Mouse (Mus musculus): ENCODE results near the gene Slx4ip. TPM values are rescaled to one million over a fixed set of nuclear protein-coding genes. Genes with fewer than 3 reads are reported as not detected.

The Slx4ip gene
- total RNA-seq, 2 experiments from 2014 or later: 8.1 to 8.2 TPM

DNA sequence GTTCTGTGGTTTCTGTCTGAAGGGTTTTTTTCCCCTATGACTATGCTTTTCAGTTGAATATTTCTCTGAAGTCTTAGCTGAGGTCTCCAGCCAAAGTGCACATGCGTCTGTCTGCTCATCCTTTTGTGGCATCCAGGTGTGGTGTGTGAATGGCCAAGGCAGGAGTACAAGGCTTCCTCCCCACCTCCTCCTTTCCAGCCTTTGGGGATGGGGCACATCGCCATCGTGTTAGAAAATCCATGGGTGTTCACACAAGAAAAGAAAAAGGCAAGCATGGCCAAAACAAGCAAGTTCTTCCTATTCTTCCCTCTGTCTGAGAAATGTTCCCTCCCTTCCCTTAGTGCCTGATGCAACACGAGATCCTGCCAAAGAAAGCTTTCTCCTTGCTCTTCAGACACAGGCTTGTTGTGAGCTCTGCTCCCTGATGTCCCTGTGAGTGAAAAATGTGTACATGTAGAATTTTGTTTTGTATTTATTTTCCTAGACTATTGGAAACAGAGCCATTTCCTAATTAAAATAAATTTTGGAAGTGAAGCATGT, 122.9 kb downstream of the Slx4ip start:
- intact Hi-C loops (cut with DNase I): no loop called here

DNA sequence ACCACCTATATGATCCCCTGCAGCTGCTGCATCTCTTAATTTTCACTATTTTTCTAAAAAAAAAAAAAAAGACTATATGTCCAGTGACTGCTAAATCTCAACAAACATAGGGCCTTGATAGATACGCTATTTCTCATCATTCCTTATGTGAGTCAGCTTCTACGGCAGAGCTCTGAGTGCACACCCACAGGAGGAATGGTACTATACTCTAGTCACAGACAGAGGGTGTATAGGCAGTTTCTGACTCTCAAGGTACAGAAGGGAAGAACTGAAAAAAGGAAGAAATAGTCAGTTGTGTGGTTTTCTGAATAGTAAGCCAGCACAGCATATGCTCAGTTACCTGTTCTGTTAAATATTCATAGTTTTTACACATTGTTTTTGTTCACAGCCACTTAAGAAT, 123.4 kb downstream of the Slx4ip start:
- DNase-seq (ENCODE audit: low spot score in 2 of 2): no peak
- intact Hi-C loops (cut with DNase I): no loop called here

More for the DNA sequence above, 122.9 kb downstream of the Slx4ip start:
- no peak for DNase-seq (ENCODE audit: low spot score in 2 of 2)

GRCm38 (mm10) chr2:137044122-137044521, 153.1 kb downstream of the Slx4ip start:
- intact Hi-C loops (cut with DNase I): no loop called here
- DNase-seq (ENCODE audit: low spot score in 2 of 2): no peak

DNA sequence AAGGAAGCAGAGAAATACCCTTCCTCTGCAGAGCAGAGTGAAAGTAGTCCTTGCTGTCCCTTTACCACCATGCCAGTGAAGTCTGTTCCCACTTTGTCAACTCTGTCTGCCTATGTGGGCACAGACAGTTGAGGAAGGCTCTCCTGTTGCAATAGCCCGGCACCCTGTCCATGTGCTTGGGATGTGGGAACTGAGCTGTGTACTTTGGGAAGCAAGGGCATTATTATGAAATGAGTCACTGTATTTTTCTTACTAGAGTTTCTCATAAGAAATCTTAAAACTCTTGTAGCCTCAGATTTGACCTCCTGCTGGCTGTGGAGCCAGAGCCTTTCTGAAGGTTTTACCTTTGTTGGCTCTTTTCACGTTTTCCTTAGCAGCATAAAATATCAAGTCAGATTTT, 158.3 kb downstream of the Slx4ip start:
- DNase-seq (ENCODE audit: low spot score in 2 of 2): no peak
- intact Hi-C loops (cut with DNase I): no loop called here

DNA sequence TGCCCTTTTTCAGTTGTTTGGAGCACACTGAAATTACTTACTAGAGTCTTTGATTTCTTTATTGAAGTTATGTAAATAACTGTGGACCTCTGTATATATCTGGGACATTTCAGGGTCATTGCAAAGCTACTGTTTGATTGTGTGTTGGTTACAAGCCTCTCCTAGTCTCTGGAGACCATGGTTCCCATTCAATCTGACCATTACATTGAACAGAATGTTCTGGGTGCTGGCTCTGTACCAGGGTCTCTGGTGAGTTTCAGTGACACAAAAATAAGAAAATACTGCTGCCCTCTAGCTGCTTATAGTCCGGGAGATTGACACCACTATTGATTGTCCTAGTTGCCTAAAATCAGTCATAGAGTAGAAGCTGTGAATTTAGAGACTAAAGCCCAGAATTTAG, 158.9 kb downstream of the Slx4ip start:
- no peak for DNase-seq (ENCODE audit: low spot score in 2 of 2)
- intact Hi-C loops (cut with DNase I): no loop called here

DNA sequence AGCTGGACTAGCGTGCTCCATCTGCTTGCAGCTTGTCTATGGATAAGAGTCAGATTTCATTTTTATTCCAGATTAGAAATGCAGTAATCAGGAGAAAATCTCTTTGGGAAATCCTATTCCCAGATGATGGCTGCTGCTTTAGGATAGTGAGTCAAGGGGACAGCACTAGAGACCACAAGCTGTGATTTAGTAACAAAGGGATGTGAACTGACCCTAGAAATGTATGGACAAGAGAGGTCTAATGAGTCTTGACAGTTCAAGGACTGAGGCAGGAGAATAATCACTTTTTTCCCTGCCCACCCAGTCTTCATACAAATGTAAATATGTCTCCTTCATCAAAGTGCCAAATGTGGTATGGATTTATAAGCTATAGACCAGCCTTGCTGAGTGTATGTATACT, 172.8 kb downstream of the Slx4ip start:
- DNase-seq (ENCODE audit: low spot score in 2 of 2): no peak
- intact Hi-C loops (cut with DNase I): no loop called here

GRCm38 (mm10) chr2:137064513-137064912, 173.5 kb downstream of the Slx4ip start:
- DNase-seq (ENCODE audit: low spot score in 2 of 2): no peak
- intact Hi-C loops (cut with DNase I): no loop called here

- DNase-seq (ENCODE audit: low spot score in 2 of 2): no peak
- intact Hi-C loops (cut with DNase I): no loop called here
Measured at GRCm38 (mm10) chr2:137067479-137068110, 176.6 kb downstream of the Slx4ip start.

GRCm38 (mm10) chr2:137073473-137074312, 182.7 kb downstream of the Slx4ip start:
- intact Hi-C loops (cut with DNase I): no loop called here
- DNase-seq (ENCODE audit: low spot score in 2 of 2): peak; percentile 12 to 25

DNA sequence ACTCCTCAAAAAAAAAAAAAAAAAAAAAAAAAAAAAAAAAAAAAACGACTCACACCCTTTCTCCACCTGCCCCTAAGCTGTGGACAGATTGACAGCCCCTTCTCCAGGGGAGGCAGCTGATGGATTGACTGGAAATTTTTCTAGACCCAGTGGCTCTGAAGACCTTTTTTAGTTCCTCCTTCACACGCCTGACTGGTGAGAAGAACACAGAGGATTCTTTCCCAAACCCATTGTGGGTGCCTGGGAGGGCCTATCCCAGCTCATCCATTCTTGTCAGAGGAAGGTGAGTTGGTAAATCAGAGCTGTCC, 183.2 kb downstream of the Slx4ip start:
- DNase-seq (ENCODE audit: low spot score in 2 of 2): no peak
- intact Hi-C loops (cut with DNase I): no loop called here

- intact Hi-C loops (cut with DNase I): no loop called here
- no peak for DNase-seq (ENCODE audit: low spot score in 2 of 2)
Measured at GRCm38 (mm10) chr2:137078771-137079170, 187.8 kb downstream of the Slx4ip start.

DNA sequence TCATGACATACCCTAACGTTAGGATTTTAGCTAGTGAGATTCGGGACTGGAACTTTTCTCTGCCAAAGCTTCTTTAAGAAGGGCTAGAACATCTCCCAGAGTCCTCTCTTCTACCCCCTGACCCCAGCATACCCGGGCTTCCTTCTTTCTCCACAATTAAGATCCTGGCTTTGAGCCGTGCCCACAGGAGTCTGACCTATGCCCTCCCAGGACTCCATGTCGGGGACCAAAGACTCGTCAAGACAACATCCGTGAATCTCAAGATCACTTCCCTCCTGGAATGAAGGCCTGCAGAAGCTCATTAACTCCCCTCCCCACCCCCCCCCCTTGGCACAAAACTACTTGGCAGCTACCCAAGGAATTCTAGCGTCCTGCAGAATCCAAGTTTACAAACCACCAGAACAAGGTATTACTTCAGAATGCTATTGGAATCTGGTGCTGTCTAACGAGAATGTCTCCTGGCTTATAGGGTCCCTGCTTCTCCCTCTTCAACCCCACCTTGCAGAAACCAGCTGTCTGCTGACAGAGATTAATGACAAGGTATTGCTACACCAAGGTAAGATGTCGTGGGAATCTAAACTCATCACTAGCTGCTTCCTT, 188.8 kb downstream of the Slx4ip start:
- intact Hi-C loops (cut with DNase I): no loop called here
- DNase-seq (ENCODE audit: low spot score in 2 of 2): no peak

DNA sequence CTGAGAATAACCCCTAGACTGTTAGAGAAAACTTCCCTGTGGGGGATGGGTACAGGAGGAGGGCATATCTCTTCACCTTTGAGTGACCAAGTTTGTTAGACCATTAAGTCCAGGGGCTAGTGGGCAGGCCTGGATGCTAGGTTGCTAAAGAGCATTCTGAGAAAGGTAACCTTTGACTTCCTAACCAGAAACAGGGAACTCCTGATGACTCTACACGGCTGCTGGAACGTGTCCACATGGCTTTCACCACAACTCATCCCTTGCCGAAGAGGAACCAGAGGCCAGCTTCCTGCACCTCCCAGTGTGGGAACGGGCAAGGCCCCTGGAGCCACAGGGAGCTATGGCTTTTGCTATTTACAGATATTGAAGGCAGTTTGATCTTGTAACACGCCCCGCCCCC, 189.4 kb downstream of the Slx4ip start:
- no peak for DNase-seq (ENCODE audit: low spot score in 2 of 2)
- intact Hi-C loops (cut with DNase I): no loop called here

DNA sequence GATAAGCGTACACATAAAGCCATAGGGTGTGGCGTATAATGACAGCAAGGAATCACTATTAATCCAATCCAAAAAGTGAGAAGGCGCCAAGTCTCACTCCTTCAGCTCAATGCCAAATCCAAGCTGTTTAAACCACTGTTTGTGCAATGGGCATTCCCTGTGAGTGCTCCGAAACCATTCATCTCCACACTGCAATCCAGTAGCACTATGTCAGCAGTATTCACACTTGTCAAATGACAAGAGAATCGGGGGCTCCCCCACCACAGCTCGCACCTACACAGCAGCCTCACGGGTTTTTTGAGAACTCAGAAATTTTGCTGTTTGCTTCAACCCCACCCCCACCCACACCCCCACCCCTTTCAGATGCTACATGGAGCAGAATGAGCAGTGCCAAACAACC, 190.0 kb downstream of the Slx4ip start:
- intact Hi-C loops (cut with DNase I): no loop called here

GRCm38 (mm10) chr2:137082896-137083620, 192.0 kb downstream of the Slx4ip start:
- intact Hi-C loops (cut with DNase I): no loop called here
- peak; percentile 14 to 19 for DNase-seq (ENCODE audit: low spot score in 2 of 2)

More for the DNA sequence above, 190.0 kb downstream of the Slx4ip start:
- no peak for DNase-seq (ENCODE audit: low spot score in 2 of 2)

DNA sequence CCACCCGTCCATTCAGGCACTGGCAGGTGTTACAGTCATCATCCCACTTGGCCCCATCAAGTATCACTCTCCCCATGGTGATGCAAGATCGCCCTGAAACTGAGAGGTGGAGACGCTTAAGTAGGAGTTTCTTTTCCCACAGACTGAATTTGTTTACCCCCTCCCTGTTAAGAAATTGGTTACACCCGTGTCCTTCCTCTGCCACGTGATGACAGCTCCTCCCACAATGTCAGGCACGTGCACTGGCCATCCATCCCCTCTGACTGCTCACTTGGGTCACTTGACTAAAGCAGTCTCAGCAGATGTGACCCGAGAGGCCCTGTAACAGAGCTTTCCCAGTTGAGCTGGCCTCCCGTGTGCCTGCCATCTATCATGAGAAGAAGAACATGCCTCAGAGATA, 194.2 kb downstream of the Slx4ip start:
- no peak for DNase-seq (ENCODE audit: low spot score in 2 of 2)
- intact Hi-C loops (cut with DNase I): no loop called here

DNA sequence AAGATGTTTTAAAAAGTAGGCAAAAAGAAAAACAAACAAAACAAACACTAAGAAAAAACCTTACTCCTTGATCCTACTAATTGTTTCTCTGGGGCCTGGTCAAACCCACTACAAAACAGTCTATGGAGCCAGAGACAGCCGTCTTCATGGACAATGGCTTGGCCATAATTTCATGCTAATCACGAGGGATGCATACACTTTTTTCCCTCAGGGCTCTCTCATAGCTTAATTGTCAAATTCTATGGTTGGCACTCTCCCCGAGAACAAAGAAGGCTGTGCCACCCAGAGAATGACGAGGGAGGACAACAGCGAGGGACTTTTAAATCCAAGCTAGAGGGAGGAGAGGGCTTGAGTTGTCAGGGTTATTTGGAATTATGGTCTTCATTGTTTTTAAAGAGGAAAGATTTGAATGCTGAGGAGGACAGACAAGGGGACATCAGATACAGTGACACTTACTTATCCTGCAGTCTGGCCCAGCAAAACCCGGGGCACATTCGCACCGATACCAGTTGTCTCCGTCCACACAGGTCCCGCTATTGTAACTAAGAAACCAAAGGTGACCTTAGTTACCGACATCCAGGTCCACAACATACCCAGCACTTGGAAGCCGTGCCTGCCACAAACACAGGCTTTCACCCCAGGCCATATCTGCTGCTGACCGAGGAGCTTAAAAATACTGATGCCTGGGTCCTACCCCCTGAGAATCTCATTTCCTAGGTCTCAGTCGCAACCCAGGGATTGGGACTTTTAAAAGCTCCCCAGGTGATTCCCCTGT, 195.8 kb downstream of the Slx4ip start:
- intact Hi-C loops (cut with DNase I): no loop called here
- DNase-seq (ENCODE audit: low spot score in 2 of 2): no peak

GRCm38 (mm10) chr2:137087705-137088104, 196.7 kb downstream of the Slx4ip start:
- DNase-seq (ENCODE audit: low spot score in 2 of 2): no peak
- intact Hi-C loops (cut with DNase I): no loop called here

DNA sequence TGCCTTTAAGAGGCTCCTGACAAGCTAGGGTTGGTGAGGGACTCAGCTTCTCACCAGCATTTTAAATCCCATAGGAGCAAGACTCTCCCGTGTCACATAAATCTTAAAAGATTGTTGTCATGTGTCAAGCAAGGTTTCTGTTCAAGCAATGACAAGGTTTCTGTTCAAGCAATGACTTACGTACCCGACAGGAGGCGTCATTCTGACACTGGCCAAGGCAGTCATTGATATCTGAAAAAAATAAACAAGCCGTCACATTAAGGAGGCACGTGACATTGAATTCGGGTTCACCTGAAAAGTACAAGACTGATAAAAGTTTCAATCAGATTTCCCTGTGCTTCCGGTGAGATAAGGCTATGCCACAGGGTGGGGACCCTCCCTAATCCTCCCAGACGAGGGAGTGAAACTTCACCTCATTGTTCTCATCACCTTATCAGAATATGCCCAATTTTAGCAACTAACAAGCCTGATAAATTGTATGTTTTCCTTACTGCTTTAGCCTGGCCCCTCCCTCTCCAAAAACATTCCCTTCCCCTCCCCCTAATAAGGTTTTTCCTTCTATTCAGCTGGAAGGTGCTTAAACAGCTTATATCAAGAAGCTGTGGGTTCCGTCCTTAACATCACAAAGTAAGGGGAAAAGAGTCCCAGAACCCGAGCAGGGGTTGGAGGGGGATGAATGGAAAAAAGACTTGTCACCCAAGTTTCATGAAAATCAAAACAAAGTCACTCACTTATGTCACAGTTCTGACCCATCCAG, 200.9 kb downstream of the Slx4ip start:
- intact Hi-C loops (cut with DNase I): no loop called here
- no peak for DNase-seq (ENCODE audit: low spot score in 2 of 2)

Data from left cerebral cortex, postnatal 36 days (tissue).